Mouse (Mus musculus) kidney, postnatal 0 days (tissue): ENCODE results near the gene Csmd2. TPM values are rescaled to one million over a fixed set of nuclear protein-coding genes. Genes with fewer than 3 reads are reported as not detected.

Experiments
- ATAC-seq: fragments of 200-750 bp; cut with Nextera tagmentation; replicated peaks from 2 replicates; pipeline ENCODE4 v1.8.0; 2017; ENCODE audit warnings: low read depth, moderate number of reproducible peaks, moderate TSS enrichment, moderate library complexity; ENCODE audit not compliant: low FRiP score
- DNase-seq: peaks from one replicate; pipeline ENCODE4 v3.0.0-alpha.2; 2016; ENCODE audit warnings: low spot score
- H3K27ac ChIP-seq: fragments of 300-500 bp; sonication (generic); 2 replicates; pipeline ENCODE4 v1.5.1; 2014; ENCODE audit warnings: mild to moderate bottlenecking
- H3K27me3 ChIP-seq: fragments of 300-500 bp; sonication (generic); 2 replicates; pipeline ENCODE4 v1.6.1; 2014; ENCODE audit warnings: low read length, mixed read lengths; ENCODE audit not compliant: insufficient read depth
- H3K36me3 ChIP-seq: fragments of 300-500 bp; sonication (generic); 2 replicates; pipeline ENCODE4 v1.6.1; 2014; ENCODE audit warnings: low read length, mixed read lengths; ENCODE audit not compliant: insufficient read depth
- H3K4me1 ChIP-seq: fragments of 300-500 bp; sonication (generic); replicated peaks from 2 replicates; pipeline ENCODE4 v1.6.1; 2014; ENCODE audit warnings: antibody characterized with exemption, low read length, mixed read lengths; ENCODE audit not compliant: insufficient read depth
- H3K4me2 ChIP-seq: fragments of 300-500 bp; sonication (generic); 2 replicates; pipeline ENCODE4 v1.6.1; 2014; ENCODE audit warnings: mild to moderate bottlenecking, low read length, moderate library complexity, mixed read lengths
- H3K4me3 ChIP-seq: fragments of 300-500 bp; sonication (generic); replicated peaks from 2 replicates; pipeline ENCODE4 v1.5.1; 2014; ENCODE audit warnings: low read depth, low read length
- H3K9ac ChIP-seq: fragments of 300-500 bp; sonication (generic); 2 replicates; pipeline ENCODE4 v1.6.1; 2014; ENCODE audit warnings: low read depth, low read length
- H3K9me3 ChIP-seq: fragments of 300-500 bp; sonication (generic); replicated peaks from 2 replicates; pipeline ENCODE4 v1.6.1; 2016; ENCODE audit warnings: low read length, inconsistent platforms, mixed read lengths
- CTCF ChIP-seq: IDR thresholded peaks from 2 replicates; pipeline ENCODE4 v1.5.1; 2016; ENCODE audit warnings: antibody characterized with exemption, low read depth, mild to moderate bottlenecking, moderate library complexity
- WGBS: fragments of 180-500 bp; shearing (Covaris S2); extraction: QIAGEN DNeasy Blood & Tissue Kit; methylation state at CpG from one replicate; pipeline ENCODE4 v1.1.7; 2014; 5-methylcytosine and 5-hydroxymethylcytosine counted together
- polyA plus RNA-seq: library from polyadenylated mRNA; unstranded; fragments of >200 nt; fragmentation: Nextera tagmentation; extraction: Ambion mirVana; gene quantifications from 2 replicates; pipeline ENCODE4 v1.2.1, GENCODE M21; 2015

Csmd2 gene
- polyA plus RNA-seq, 1 experiment from 2014 or later: 0.05 TPM

GRCm38 (mm10) chr4:128365851-128366250 lies 378.2 kb downstream of the Csmd2 start:
- Histone ChIP-seq H3K9me3 (no peaks in the 10 kb centered on the region), H3K4me2 (no peak overlapping the region), H3K27ac (no peak overlapping the region), H3K9ac (no peak overlapping the region), H3K27me3 (no peaks in the 10 kb centered on the region), H3K4me3 (no peak overlapping the region), H3K36me3 (no peaks in the 10 kb centered on the region), H3K4me1 (no peaks in the 10 kb centered on the region)
- 78% methylated on average over 4 of the region's 4 CpGs for WGBS
- ATAC-seq: no peak
- no peak for TF ChIP-seq CTCF
- DNase-seq: no peak

DNA sequence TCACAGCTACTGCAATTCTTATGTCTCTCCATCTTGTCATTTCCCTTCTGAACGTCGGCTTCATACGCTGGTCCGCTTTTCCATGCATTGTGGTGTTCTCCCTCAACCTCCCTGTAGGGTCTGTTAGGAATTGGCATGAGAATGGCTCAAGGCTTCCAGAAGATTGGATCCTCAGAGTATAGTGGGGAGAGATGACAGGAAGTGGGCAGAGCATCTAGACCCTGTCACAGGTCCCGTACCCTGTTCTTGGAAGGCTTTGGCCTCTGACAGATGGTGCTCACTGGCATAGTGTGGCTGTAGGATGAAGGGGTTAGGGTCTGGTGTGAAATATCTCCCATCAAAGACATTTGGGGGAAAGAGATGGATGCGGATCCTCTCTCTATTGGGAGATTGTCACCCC lies 380.4 kb downstream of the Csmd2 start:
- H3K4me1 ChIP-seq: no peaks in the 10 kb centered on the region
- H3K27ac ChIP-seq: no peak overlapping the region
- H3K4me3 ChIP-seq: no peak overlapping the region
- WGBS: 91% methylated on average over 6 of the region's 6 CpGs
- DNase-seq (no peak), ATAC-seq (no peak)
- H3K4me2 ChIP-seq: no peak overlapping the region
- H3K27me3 ChIP-seq: no peaks in the 10 kb centered on the region
- no peak for TF ChIP-seq CTCF
- no peaks in the 10 kb centered on the region for H3K36me3 ChIP-seq
- no peaks in the 10 kb centered on the region for H3K9me3 ChIP-seq
- no peak overlapping the region for H3K9ac ChIP-seq

DNA sequence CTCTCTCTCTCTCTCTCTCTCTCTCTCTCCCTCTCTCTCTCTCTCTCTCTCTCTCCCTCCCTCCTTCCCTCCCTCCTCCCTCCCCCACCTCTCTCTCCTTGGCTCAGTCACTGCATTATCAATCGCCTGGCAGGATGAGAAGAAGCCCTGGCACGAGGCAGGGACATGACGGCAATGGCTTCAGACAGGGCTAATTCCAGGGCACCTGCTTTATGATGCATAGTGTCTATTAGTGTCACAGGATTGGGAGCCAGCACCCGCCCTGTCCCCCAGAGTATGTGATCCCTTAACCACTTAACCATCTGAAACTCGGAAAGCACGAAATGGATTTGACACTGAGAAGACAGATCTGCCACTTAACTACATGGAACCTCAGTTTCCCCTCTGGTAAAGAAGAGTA lies 384.1 kb downstream of the Csmd2 start:
- Histone ChIP-seq H3K9ac (no peak overlapping the region), H3K36me3 (no peaks in the 10 kb centered on the region), H3K4me2 (no peak overlapping the region), H3K4me1 (no peaks in the 10 kb centered on the region), H3K27me3 (no peaks in the 10 kb centered on the region), H3K4me3 (no peak overlapping the region), H3K27ac (no peak overlapping the region), H3K9me3 (no peaks in the 10 kb centered on the region)
- DNase-seq: no peak
- WGBS: 51% methylated on average over 6 of the region's 6 CpGs
- no peak for ATAC-seq
- no peak for TF ChIP-seq CTCF

GRCm38 (mm10) chr4:128373196-128373595 lies 385.5 kb downstream of the Csmd2 start:
- Histone ChIP-seq H3K4me1 (no peaks in the 10 kb centered on the region), H3K36me3 (no peaks in the 10 kb centered on the region), H3K4me2 (no peak overlapping the region), H3K9me3 (no peaks in the 10 kb centered on the region), H3K27me3 (no peaks in the 10 kb centered on the region), H3K9ac (no peak overlapping the region), H3K27ac (no peak overlapping the region), H3K4me3 (no peak overlapping the region)
- 74% methylated on average over 6 of the region's 6 CpGs for WGBS
- no peak for ATAC-seq
- no peak for TF ChIP-seq CTCF
- DNase-seq: no peak

- H3K36me3 ChIP-seq: no peaks in the 10 kb centered on the region
- H3K4me2 ChIP-seq: no peak overlapping the region
- no peak overlapping the region for H3K27ac ChIP-seq
- TF ChIP-seq CTCF: no peak
- no peak for DNase-seq
- H3K27me3 ChIP-seq: no peaks in the 10 kb centered on the region
- no peak overlapping the region for H3K9ac ChIP-seq
- no peaks in the 10 kb centered on the region for H3K9me3 ChIP-seq
- no peak for ATAC-seq
- no peaks in the 10 kb centered on the region for H3K4me1 ChIP-seq
- H3K4me3 ChIP-seq: no peak overlapping the region
- 87% methylated on average over 5 of the region's 5 CpGs for WGBS
Measured at GRCm38 (mm10) chr4:128374051-128374450, 386.4 kb downstream of the Csmd2 start.

DNA sequence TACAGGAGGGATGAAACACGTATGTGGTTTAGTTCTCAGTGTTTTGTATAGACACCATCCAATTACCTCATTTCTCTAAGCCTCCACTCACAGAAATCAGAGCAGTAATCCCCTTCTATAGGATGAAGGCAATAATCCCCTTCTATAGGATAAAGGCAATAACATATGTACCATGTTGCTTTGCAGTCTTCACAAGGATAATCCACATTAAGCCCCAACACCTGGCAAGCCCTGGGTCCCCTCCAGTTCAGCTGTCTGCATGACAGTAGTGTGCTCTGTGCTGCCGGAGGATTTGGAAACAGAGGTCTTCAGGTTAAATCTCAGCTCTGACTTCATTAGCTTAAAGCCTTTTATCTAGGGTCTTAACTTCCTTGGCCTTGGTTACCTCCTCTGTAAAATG lies 391.3 kb downstream of the Csmd2 start:
- no peaks in the 10 kb centered on the region for H3K36me3 ChIP-seq
- no peak for TF ChIP-seq CTCF
- 84% methylated on average over 2 of the region's 2 CpGs for WGBS

DNA sequence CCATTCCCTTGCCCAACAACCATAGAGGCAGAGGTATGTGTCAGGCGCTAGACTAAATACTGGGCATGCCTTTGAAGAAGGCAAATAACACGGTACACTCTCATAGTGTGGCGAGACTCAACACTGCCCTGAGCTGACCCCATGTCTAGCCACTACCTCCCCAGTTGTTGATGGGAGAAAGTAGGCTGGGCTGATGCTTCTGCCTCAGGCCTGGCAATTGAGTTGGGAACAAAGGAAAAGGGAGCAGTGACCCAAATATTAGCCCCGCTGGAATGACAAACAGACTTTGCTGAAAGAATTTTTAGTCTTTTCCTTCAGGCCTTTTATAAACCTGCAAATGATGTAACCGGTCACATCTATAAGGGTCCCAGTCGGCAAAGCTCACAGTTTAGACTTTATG lies 393.7 kb downstream of the Csmd2 start:
- no peak overlapping the region for H3K9ac ChIP-seq
- no peaks in the 10 kb centered on the region for H3K9me3 ChIP-seq
- H3K4me2 ChIP-seq: no peak overlapping the region
- H3K27me3 ChIP-seq: no peaks in the 10 kb centered on the region
- no peaks in the 10 kb centered on the region for H3K36me3 ChIP-seq
- 90% methylated on average over 6 of the region's 6 CpGs for WGBS
- H3K27ac ChIP-seq: no peak overlapping the region
- no peak for ATAC-seq
- no peaks in the 10 kb centered on the region for H3K4me1 ChIP-seq
- DNase-seq: no peak
- no peak overlapping the region for H3K4me3 ChIP-seq
- TF ChIP-seq CTCF: no peak

More for the DNA sequence above, 391.3 kb downstream of the Csmd2 start:
- DNase-seq (no peak), ATAC-seq (no peak)
- Histone ChIP-seq H3K9me3 (no peaks in the 10 kb centered on the region), H3K4me1 (no peaks in the 10 kb centered on the region), H3K27ac (no peak overlapping the region), H3K9ac (no peak overlapping the region), H3K4me2 (no peak overlapping the region), H3K27me3 (no peaks in the 10 kb centered on the region), H3K4me3 (no peak overlapping the region)
